Mouse (Mus musculus) cortical plate, adult 2 months (tissue): ENCODE measurements around the gene Vamp4. TPM values are rescaled to one million over a fixed set of nuclear protein-coding genes. Genes with fewer than 3 reads are reported as not detected.

Experiments used
- H3K27ac ChIP-seq: fragments of 200-500 bp; 2 replicates; pipeline ENCODE4 v1.5.1; 2012; ENCODE audit warnings: low read length, control low read depth, inconsistent platforms; ENCODE audit not compliant: insufficient read depth
- H3K4me1 ChIP-seq: fragments of 200-500 bp; 2 replicates; pipeline ENCODE4 v1.6.1; 2011; ENCODE audit warnings: low read length; ENCODE audit not compliant: control insufficient read depth, insufficient read depth
- H3K4me3 ChIP-seq: fragments of 200-500 bp; 2 replicates; pipeline ENCODE4 v1.5.1; 2011; ENCODE audit warnings: mild to moderate bottlenecking, low read length, control low read depth; ENCODE audit not compliant: insufficient read depth
- CTCF ChIP-seq: fragments of 200-500 bp; IDR thresholded peaks from 2 replicates; pipeline ENCODE4 v1.5.1; 2011; ENCODE audit warnings: mild to moderate bottlenecking, control low read depth, low read length; ENCODE audit not compliant: insufficient read depth; ENCODE audit errors: extremely low read depth
- POLR2A ChIP-seq: fragments of 200-500 bp; IDR thresholded peaks from 2 replicates; pipeline ENCODE4 v1.6.1; 2011; ENCODE audit warnings: mild to moderate bottlenecking, low read length, control low read depth; ENCODE audit not compliant: insufficient read depth; ENCODE audit errors: extremely low read depth
- polyA plus RNA-seq: library from polyadenylated mRNA; depleted of rRNA; stranded (reverse); fragments of >200 nt; gene quantifications from 2 replicates; pipeline ENCODE4 v1.2.3, GENCODE M21; 2012; rRNA removed

Vamp4 gene
- polyA plus RNA-seq, 1 experiment: 82.2 TPM

DNA sequence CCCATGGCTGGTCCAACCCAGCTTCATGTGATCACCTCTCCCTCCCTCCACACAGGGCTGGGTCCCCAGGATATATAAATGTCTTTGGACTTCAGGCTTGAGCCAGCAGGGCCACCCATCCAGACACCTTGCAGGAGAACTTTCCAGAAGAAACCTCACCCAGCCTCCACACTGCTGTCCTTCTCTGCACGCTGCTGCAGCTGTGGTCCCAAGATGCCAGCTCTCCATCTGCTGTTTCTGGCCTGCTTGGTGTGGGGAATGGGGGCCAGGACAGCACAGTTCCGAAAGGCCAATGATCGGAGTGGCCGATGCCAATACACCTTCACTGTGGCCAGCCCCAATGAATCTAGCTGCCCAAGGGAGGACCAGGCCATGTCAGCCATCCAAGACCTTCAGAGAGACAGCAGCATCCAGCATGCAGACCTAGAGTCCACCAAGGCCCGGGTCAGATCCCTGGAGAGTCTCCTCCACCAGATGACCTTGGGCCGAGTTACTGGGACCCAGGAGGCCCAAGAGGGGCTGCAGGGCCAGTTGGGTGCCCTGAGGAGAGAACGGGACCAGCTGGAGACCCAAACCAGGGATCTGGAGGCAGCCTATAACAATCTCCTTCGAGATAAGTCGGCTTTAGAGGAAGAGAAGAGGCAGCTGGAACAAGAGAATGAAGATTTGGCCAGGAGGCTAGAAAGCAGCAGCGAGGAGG lies 68.9 kb downstream of the Vamp4 start, which contains the start of gene Myoc:
Gene Myoc, plus strand, starts transcription at position 105 of the 700 bp plus-strand sequence.
- no peaks in the 10 kb centered on the region for H3K4me1 ChIP-seq
- TF ChIP-seq CTCF: no peak
- no peak for TF ChIP-seq POLR2A
- no peak within 1 kb of the TSS for H3K4me3 ChIP-seq
- H3K27ac ChIP-seq: no peak within 1 kb of the TSS

DNA sequence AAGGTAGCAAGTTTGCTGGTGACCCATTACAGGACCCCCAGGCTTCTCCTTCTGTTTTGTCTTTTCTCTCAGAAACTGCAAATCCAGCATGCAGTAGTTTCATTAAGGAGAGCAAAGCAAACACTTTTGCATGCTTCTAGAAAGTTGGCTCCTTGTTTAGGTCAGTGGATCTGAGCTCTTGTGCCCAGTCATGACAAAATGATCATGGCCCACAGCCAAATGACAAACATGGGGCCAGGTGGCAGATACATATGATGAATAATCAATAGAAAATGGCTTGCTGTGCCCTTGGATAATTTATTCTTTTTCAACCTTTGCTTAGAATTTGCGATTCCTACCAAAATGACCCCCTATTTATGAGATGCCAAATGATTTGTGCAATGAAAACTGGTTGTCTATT lies 69.5 kb downstream of the Vamp4 start:
- H3K27ac ChIP-seq: no peak overlapping the region
- no peak overlapping the region for H3K4me3 ChIP-seq
- H3K4me1 ChIP-seq: no peaks in the 10 kb centered on the region
- no peak for TF ChIP-seq POLR2A
- no peak for TF ChIP-seq CTCF

DNA sequence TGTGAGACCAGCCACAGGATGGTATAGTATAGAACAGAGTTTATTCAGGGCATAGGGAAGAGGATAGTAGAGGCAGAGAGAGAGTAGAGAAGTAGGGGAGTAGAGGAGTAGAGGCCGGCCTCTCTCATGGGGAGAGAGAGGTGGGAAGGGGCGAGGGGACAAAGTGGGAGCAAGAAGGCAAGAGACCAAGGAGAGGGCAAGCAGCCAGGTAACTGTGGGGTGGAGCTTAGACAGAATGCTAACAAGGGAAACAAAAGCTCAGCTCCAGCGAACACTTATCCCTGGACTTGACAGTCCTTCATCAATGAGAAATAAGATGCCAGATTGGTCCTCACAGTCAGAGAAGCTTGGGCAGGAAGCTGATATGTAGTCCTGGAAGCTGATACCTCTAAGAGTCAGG lies 72.3 kb downstream of the Vamp4 start:
- H3K4me1 ChIP-seq: no peaks in the 10 kb centered on the region
- H3K4me3 ChIP-seq: no peak overlapping the region
- no peak overlapping the region for H3K27ac ChIP-seq
- TF ChIP-seq POLR2A (no peak), CTCF (no peak)

DNA sequence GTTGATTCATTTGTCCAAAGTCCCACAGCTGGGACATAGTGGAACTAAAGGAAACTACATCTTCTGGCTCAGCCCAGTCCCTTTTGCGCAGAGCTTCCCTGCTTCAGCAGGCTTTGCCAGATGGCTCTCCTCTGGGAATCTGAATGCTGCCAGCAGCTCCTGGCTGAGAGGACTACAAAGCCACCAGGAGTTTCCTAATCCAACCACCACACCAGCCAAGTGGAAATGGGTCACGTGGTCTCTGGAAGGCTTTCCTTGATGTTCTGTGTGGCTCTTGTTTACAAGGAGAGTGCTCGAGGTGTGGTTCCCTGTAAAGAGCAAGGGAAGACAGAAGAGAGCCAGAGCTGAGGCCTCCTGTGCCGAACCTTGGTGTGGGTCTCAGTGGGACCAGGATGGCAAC lies 73.4 kb downstream of the Vamp4 start:
- Histone ChIP-seq H3K4me3 (no peak overlapping the region), H3K27ac (no peak overlapping the region)

DNA sequence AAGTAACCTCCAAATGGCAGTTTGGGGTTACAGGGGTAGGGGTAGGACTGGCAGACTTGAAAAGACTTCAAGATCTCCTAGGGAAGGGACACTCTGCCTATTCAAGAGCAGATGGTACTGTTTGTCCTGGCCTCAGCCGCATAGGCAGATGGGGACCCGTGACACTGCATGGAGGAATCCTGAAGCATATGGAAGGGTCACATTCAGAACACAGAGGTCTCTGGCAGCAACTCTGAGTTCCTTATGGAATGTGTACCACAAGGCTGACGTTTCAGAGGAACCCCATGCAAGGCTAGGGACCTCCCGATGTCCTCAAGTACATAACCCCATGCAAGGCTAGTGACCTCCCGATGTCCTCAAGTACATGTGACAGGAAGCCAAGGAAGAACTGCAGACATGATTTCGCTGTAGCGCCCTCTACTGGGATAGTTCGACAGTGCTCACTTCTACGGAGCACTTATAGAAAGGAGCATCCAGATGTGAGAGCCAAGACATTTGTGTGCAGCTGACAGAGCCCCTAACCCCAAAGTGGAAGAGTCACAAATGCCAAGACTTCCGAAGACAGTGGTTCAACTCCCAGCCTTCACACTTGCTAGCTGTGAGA lies 75.9 kb downstream of the Vamp4 start:
- TF ChIP-seq CTCF: 0 out of 2 replicates have a peak, but pooled peaks have one; percentile 14
- TF ChIP-seq POLR2A: no peak
- Histone ChIP-seq H3K27ac (no peak overlapping the region), H3K4me1 (no peaks in the 10 kb centered on the region), H3K4me3 (no peak overlapping the region)

More for the DNA sequence above, 73.4 kb downstream of the Vamp4 start:
- TF ChIP-seq POLR2A (no peak), CTCF (no peak)
- no peaks in the 10 kb centered on the region for H3K4me1 ChIP-seq

DNA sequence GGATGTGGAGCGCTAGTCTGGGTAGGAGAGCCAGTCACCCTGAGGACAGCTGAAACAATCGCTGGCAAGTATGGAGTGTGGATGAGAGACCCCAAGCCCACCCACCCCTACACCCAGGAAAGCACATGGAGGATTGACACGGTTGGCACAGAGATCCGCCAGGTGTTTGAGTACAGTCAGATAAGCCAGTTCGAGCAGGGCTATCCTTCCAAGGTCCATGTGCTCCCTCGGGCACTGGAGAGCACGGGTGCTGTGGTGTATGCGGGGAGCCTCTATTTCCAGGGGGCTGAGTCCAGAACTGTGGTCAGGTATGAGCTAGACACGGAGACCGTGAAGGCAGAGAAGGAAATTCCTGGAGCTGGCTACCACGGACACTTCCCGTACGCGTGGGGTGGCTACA lies 78.1 kb downstream of the Vamp4 start:
- H3K4me3 ChIP-seq: no peak overlapping the region

More for the DNA sequence above, 78.1 kb downstream of the Vamp4 start:
- no peak for TF ChIP-seq CTCF
- no peak for TF ChIP-seq POLR2A
- Histone ChIP-seq H3K4me1 (no peaks in the 10 kb centered on the region), H3K27ac (no peak overlapping the region)

Other genes starting within 250 kb of the Vamp4 start
- gene Dnm3, start 92.5 kb upstream of the Vamp4 start, polyA plus RNA-seq: 48.9 and 54.3 TPM in 2 replicates
- gene Mettl13, start 22.0 kb upstream of the Vamp4 start, polyA plus RNA-seq: 9.3 and 10.3 TPM in 2 replicates
- 21.2 and 22.2 TPM in 2 replicates for gene Myoc, start 68.6 kb downstream of the Vamp4 start, polyA plus RNA-seq
- gene Myocos, start 87.7 kb downstream of the Vamp4 start, polyA plus RNA-seq: not detected in 2 replicates
- 38.6 and 41.5 TPM in 2 replicates for gene Prrc2c, start 170.0 kb downstream of the Vamp4 start, polyA plus RNA-seq
- 0.13 and 0.25 TPM in 2 replicates for gene Fmo4, start 243.5 kb downstream of the Vamp4 start, polyA plus RNA-seq